Mouse (Mus musculus) C2C12 (cell line): ENCODE results near the gene Adgrl2.

Source experiments
- CEBPB ChIP-seq: IDR thresholded peaks from one replicate; pipeline ENCODE4 v1.6.1; 2011; ENCODE audit warnings: low read depth, mild to moderate bottlenecking, control low read depth, moderate library complexity
- CTCF ChIP-seq: IDR thresholded peaks from one replicate; pipeline ENCODE4 v1.5.1; 2011; ENCODE audit not compliant: control insufficient read depth, insufficient read depth, insufficient read length
- MYOD1 ChIP-seq: IDR thresholded peaks from one replicate; pipeline ENCODE4 v1.6.1; 2011; ENCODE audit warnings: low read depth; ENCODE audit not compliant: control insufficient read depth, insufficient read length
- USF1 ChIP-seq: IDR thresholded peaks from one replicate; pipeline ENCODE4 v1.6.1; 2011; ENCODE audit warnings: low read depth, mild to moderate bottlenecking, control low read depth, moderate library complexity

GRCm38 (mm10) chr3:148835136-148835535 is 155.2 kb downstream of the Adgrl2 start:
- TF ChIP-seq CTCF = no peak
- TF ChIP-seq MYOD1 = no peak
- no peak for TF ChIP-seq USF1
- no peak for TF ChIP-seq CEBPB
